Mouse (Mus musculus): Measurements from ENCODE around the gene Wasf2.

GRCm38 (mm10) chr4:133197801-133198286, 67.5 kb downstream of the Wasf2 start:
- TF ChIP-seq POLR2A (IDR thresholded peaks at IDR 0.05; ENCODE audit: low read depth, low read length) (no peak), CTCF (IDR thresholded peaks at IDR 0.05; ENCODE audit: extremely low read depth, insufficient read length, insufficient replicate concordance, low read depth, low read length) (no peak)

Data from small intestine, adult 2 months (tissue).